Mouse (Mus musculus) limb, embryonic 13.5 days (tissue): ENCODE data around the gene Hs2st1. TPM values are rescaled to one million over a fixed set of nuclear protein-coding genes. Genes with fewer than 3 reads are reported as not detected.

Experiments used
- ATAC-seq: fragments of 200-750 bp; cut with Nextera tagmentation; 2 replicates; pipeline ENCODE4 v1.8.0; 2017; ENCODE audit warnings: low read depth, moderate number of reproducible peaks, moderate TSS enrichment; ENCODE audit not compliant: low FRiP score
- H3K27ac ChIP-seq: fragments of 300-500 bp; sonication (generic); 2 replicates; pipeline ENCODE4 v1.5.1; 2015; ENCODE audit warnings: inconsistent platforms, mild to moderate bottlenecking, moderate library complexity
- H3K27me3 ChIP-seq: fragments of 300-500 bp; sonication (generic); 2 replicates; pipeline ENCODE4 v1.6.1; 2015; ENCODE audit warnings: mild to moderate bottlenecking, inconsistent platforms
- H3K36me3 ChIP-seq: fragments of 300-500 bp; sonication (generic); 2 replicates; pipeline ENCODE4 v1.6.1; 2015; ENCODE audit warnings: inconsistent platforms, mild to moderate bottlenecking, moderate library complexity
- H3K4me1 ChIP-seq: fragments of 300-500 bp; sonication (generic); 2 replicates; pipeline ENCODE4 v1.6.1; 2015; ENCODE audit warnings: inconsistent platforms
- H3K4me2 ChIP-seq: fragments of 300-500 bp; sonication (generic); replicated peaks from 2 replicates; pipeline ENCODE4 v1.6.1; 2015; ENCODE audit warnings: inconsistent platforms, mild to moderate bottlenecking, moderate library complexity
- H3K4me3 ChIP-seq: fragments of 300-500 bp; sonication (generic); 2 replicates; pipeline ENCODE4 v1.5.1; 2015; ENCODE audit warnings: moderate library complexity, mild to moderate bottlenecking, inconsistent platforms
- H3K9ac ChIP-seq: fragments of 300-500 bp; sonication (generic); 2 replicates; pipeline ENCODE4 v1.6.1; 2015; ENCODE audit warnings: mild to moderate bottlenecking, inconsistent platforms
- H3K9me3 ChIP-seq: fragments of 300-500 bp; sonication (generic); 2 replicates; pipeline ENCODE4 v1.6.1; 2016; ENCODE audit warnings: inconsistent platforms
- WGBS: fragments of 180-500 bp; shearing (Covaris S2); methylation state at CpG from one replicate; pipeline ENCODE4 v1.1.7; 2015; 5-methylcytosine and 5-hydroxymethylcytosine counted together
- polyA plus RNA-seq: library from polyadenylated mRNA; unstranded; fragments of >200 nt; fragmentation: Nextera tagmentation; extraction: Ambion mirVana; gene quantifications from 2 replicates; pipeline ENCODE4 v1.2.1, GENCODE M21; 2015

Hs2st1 gene
- polyA plus RNA-seq, 1 experiment from 2014 or later: 16.0 TPM

GRCm38 (mm10) chr3:144394454-144394943 is 175.5 kb downstream of the Hs2st1 start:
- Histone ChIP-seq H3K9me3 (peaks cover 7% of the 10 kb centered on the region; the same call in 1 of the 2 replicates), H3K27ac (no peak overlapping the region), H3K9ac (no peak overlapping the region), H3K36me3 (no peaks in the 10 kb centered on the region), H3K4me2 (no peak overlapping the region), H3K27me3 (peaks cover 12% of the 10 kb centered on the region), H3K4me1 (peaks cover 5% of the 10 kb centered on the region), H3K4me3 (no peak overlapping the region)
- ATAC-seq: no peak
- WGBS: 53% methylated on average over 7 of the region's 7 CpGs

GRCm38 (mm10) chr3:144386446-144386845 is 183.5 kb downstream of the Hs2st1 start:
- WGBS: 91% methylated on average over 4 of the region's 4 CpGs
- Histone ChIP-seq H3K4me1 (peaks cover 7% of the 10 kb centered on the region), H3K4me2 (no peak overlapping the region), H3K4me3 (no peak overlapping the region), H3K27me3 (0 out of 2 replicates have a peak, but pooled peaks cover 4% of the 10 kb centered on the region), H3K9ac (no peak overlapping the region), H3K9me3 (no peaks in the 10 kb centered on the region), H3K36me3 (no peaks in the 10 kb centered on the region), H3K27ac (no peak overlapping the region)
- no peak for ATAC-seq

GRCm38 (mm10) chr3:144384648-144385047 is 185.3 kb downstream of the Hs2st1 start:
- H3K36me3 ChIP-seq: no peaks in the 10 kb centered on the region
- no peak overlapping the region for H3K9ac ChIP-seq
- H3K4me3 ChIP-seq: no peak overlapping the region
- 86% methylated on average over 10 of the region's 10 CpGs for WGBS
- 0 out of 2 replicates have a peak, but pooled peaks cover 4% of the 10 kb centered on the region for H3K27me3 ChIP-seq
- ATAC-seq: no peak
- peaks cover 21% of the 10 kb centered on the region for H3K4me1 ChIP-seq
- H3K4me2 ChIP-seq: no peak overlapping the region
- no peak overlapping the region for H3K27ac ChIP-seq
- H3K9me3 ChIP-seq: no peaks in the 10 kb centered on the region

- H3K4me2 ChIP-seq: peak overlapping the region; percentile 66
- H3K36me3 ChIP-seq: no peaks in the 10 kb centered on the region
- H3K9ac ChIP-seq: 0 out of 2 replicates have a peak overlapping the region, but pooled peaks have one; percentile 26
- ATAC-seq: peak; percentile 49; the same call in 1 of the 2 replicates
- H3K9me3 ChIP-seq: no peaks in the 10 kb centered on the region
- H3K4me3 ChIP-seq: peak overlapping the region; percentile 37
- peaks cover 51% of the 10 kb centered on the region for H3K4me1 ChIP-seq
- peaks cover 8% of the 10 kb centered on the region; the same call in 1 of the 2 replicates for H3K27me3 ChIP-seq
- H3K27ac ChIP-seq: peak overlapping the region; percentile 74
- 6% methylated on average over 13 of the region's 16 CpGs for WGBS
Observed at GRCm38 (mm10) chr3:144381431-144381980, 188.5 kb downstream of the Hs2st1 start.

GRCm38 (mm10) chr3:144380921-144381320 is 189.1 kb downstream of the Hs2st1 start:
- peak; percentile 80 for ATAC-seq
- H3K27me3 ChIP-seq: peaks cover 10% of the 10 kb centered on the region
- H3K9ac ChIP-seq: peak overlapping the region; percentile 60
- peaks cover 57% of the 10 kb centered on the region for H3K4me1 ChIP-seq
- peak overlapping the region; percentile 74; the same call in 1 of the 2 replicates for H3K27ac ChIP-seq
- no peaks in the 10 kb centered on the region for H3K36me3 ChIP-seq
- peak overlapping the region; percentile 37 for H3K4me3 ChIP-seq
- H3K9me3 ChIP-seq: no peaks in the 10 kb centered on the region
- under 1% methylated on average over 18 of the region's 18 CpGs for WGBS
- H3K4me2 ChIP-seq: peak overlapping the region; percentile 66

GRCm38 (mm10) chr3:144379801-144380200 is 190.2 kb downstream of the Hs2st1 start:
- no peak overlapping the region for H3K4me2 ChIP-seq
- peaks cover 18% of the 10 kb centered on the region for H3K27me3 ChIP-seq
- H3K4me3 ChIP-seq: no peak overlapping the region
- H3K9ac ChIP-seq: no peak overlapping the region
- no peaks in the 10 kb centered on the region for H3K9me3 ChIP-seq
- no peak overlapping the region for H3K27ac ChIP-seq
- no peak for ATAC-seq
- WGBS: 51% methylated on average over 4 of the region's 4 CpGs
- H3K4me1 ChIP-seq: peaks cover 57% of the 10 kb centered on the region
- no peaks in the 10 kb centered on the region for H3K36me3 ChIP-seq

Other genes with a start within 250 kb of the Hs2st1 start
- gene Selenof, start 123 bp upstream of the Hs2st1 start, polyA plus RNA-seq: 655 and 661 TPM in 2 replicates
- gene Sh3glb1, start 150.2 kb upstream of the Hs2st1 start, polyA plus RNA-seq: 116 and 126 TPM in 2 replicates
- gene Clca3a1, start 190.8 kb upstream of the Hs2st1 start, polyA plus RNA-seq: 0.42 and 0.77 TPM in 2 replicates
- gene Clca3a2, start 249.3 kb upstream of the Hs2st1 start, polyA plus RNA-seq: 0.32 TPM in 1 of 2 replicates, not detected in the other